Mouse (Mus musculus): ENCODE measurements around the gene Fam71a. TPM values are rescaled to one million over a fixed set of nuclear protein-coding genes. Genes with fewer than 3 reads are reported as not detected.

The Fam71a gene
- polyA plus RNA-seq (2014; fragmentation: Nextera tagmentation; extraction: Ambion mirVana), result not detected in 2 replicates

- no peak within 1 kb of the TSS for H3K4me3 ChIP-seq (replicated peaks; ENCODE audit: low read length)
- DNase-seq (ENCODE audit: low spot score), result no peak
- no peak within 1 kb of the TSS for H3K9ac ChIP-seq
- H3K4me2 ChIP-seq (replicated peaks), result no peak within 1 kb of the TSS
- WGBS, result 85% methylated on average over 3 of the region's 3 CpGs
- H3K9me3 ChIP-seq (ENCODE audit: control insufficient read depth, low read length), result no peaks in the 10 kb centered on the region
- H3K4me1 ChIP-seq (replicated peaks; ENCODE audit: control insufficient read depth, insufficient read depth, low read length), result 0 out of 2 replicates have a peak, but pooled peaks cover 4% of the 10 kb centered on the region
- no peak within 1 kb of the TSS for H3K27ac ChIP-seq
- H3K27me3 ChIP-seq (ENCODE audit: control insufficient read depth, insufficient read depth, low read length), result no peaks in the 10 kb centered on the region
- ATAC-seq (ENCODE audit: low FRiP score), result no peak
- no peaks in the 10 kb centered on the region for H3K36me3 ChIP-seq (replicated peaks; ENCODE audit: control insufficient read depth, insufficient read depth)
Measured at GRCm38 (mm10) chr1:191164717-191165116, at the start of gene Fam71a. Gene Fam71a (minus strand): TSS chr1:191164817.

GRCm38 (mm10) chr1:191211096-191211495, 46.5 kb upstream of the Fam71a start:
- no peak overlapping the region for H3K27ac ChIP-seq
- H3K9ac ChIP-seq, result no peak overlapping the region
- DNase-seq (ENCODE audit: low spot score), result no peak
- H3K4me1 ChIP-seq (replicated peaks; ENCODE audit: control insufficient read depth, insufficient read depth, low read length), result no peaks in the 10 kb centered on the region
- no peak overlapping the region for H3K4me2 ChIP-seq (replicated peaks)
- H3K4me3 ChIP-seq (replicated peaks; ENCODE audit: low read length), result no peak overlapping the region
- H3K27me3 ChIP-seq (ENCODE audit: control insufficient read depth, insufficient read depth, low read length), result no peaks in the 10 kb centered on the region; the same call in 1 of the 2 replicates
- WGBS, result 50% methylated on average over 2 of the region's 2 CpGs
- ATAC-seq (ENCODE audit: low FRiP score), result no peak
- H3K9me3 ChIP-seq (ENCODE audit: control insufficient read depth, low read length), result no peaks in the 10 kb centered on the region
- no peaks in the 10 kb centered on the region for H3K36me3 ChIP-seq (replicated peaks; ENCODE audit: control insufficient read depth, insufficient read depth)

- H3K4me3 ChIP-seq (replicated peaks; ENCODE audit: low read length), result no peak overlapping the region
- WGBS, result 83% methylated on average over 5 of the region's 5 CpGs
Measured at GRCm38 (mm10) chr1:191205791-191206190, 41.2 kb upstream of the Fam71a start.

GRCm38 (mm10) chr1:191204876-191205275, 40.3 kb upstream of the Fam71a start:
- Histone ChIP-seq H3K4me1 (replicated peaks; ENCODE audit: control insufficient read depth, insufficient read depth, low read length) (no peaks in the 10 kb centered on the region), H3K9me3 (ENCODE audit: control insufficient read depth, low read length) (no peaks in the 10 kb centered on the region), H3K27ac (no peak overlapping the region), H3K27me3 (ENCODE audit: control insufficient read depth, insufficient read depth, low read length) (no peaks in the 10 kb centered on the region; the same call in 1 of the 2 replicates), H3K9ac (no peak overlapping the region), H3K36me3 (replicated peaks; ENCODE audit: control insufficient read depth, insufficient read depth) (no peaks in the 10 kb centered on the region), H3K4me3 (replicated peaks; ENCODE audit: low read length) (no peak overlapping the region), H3K4me2 (replicated peaks) (no peak overlapping the region)
- 83% methylated on average over 5 of the region's 5 CpGs for WGBS
- ATAC-seq (ENCODE audit: low FRiP score) (no peak), DNase-seq (ENCODE audit: low spot score) (no peak)

More at GRCm38 (mm10) chr1:191205791-191206190, 41.2 kb upstream of the Fam71a start:
- Histone ChIP-seq H3K9me3 (ENCODE audit: control insufficient read depth, low read length) (no peaks in the 10 kb centered on the region), H3K4me1 (replicated peaks; ENCODE audit: control insufficient read depth, insufficient read depth, low read length) (no peaks in the 10 kb centered on the region), H3K4me2 (replicated peaks) (no peak overlapping the region), H3K27me3 (ENCODE audit: control insufficient read depth, insufficient read depth, low read length) (no peaks in the 10 kb centered on the region; the same call in 1 of the 2 replicates), H3K9ac (no peak overlapping the region), H3K27ac (no peak overlapping the region), H3K36me3 (replicated peaks; ENCODE audit: control insufficient read depth, insufficient read depth) (no peaks in the 10 kb centered on the region)
- ATAC-seq (ENCODE audit: low FRiP score), result no peak
- DNase-seq (ENCODE audit: low spot score), result no peak

- Histone ChIP-seq H3K9me3 (ENCODE audit: control insufficient read depth, low read length) (no peaks in the 10 kb centered on the region), H3K27ac (no peak overlapping the region), H3K4me2 (replicated peaks) (no peak overlapping the region), H3K36me3 (replicated peaks; ENCODE audit: control insufficient read depth, insufficient read depth) (no peaks in the 10 kb centered on the region), H3K4me3 (replicated peaks; ENCODE audit: low read length) (no peak overlapping the region), H3K9ac (no peak overlapping the region), H3K27me3 (ENCODE audit: control insufficient read depth, insufficient read depth, low read length) (no peaks in the 10 kb centered on the region), H3K4me1 (replicated peaks; ENCODE audit: control insufficient read depth, insufficient read depth, low read length) (no peaks in the 10 kb centered on the region)
- 63% methylated on average over 2 of the region's 2 CpGs for WGBS
- ATAC-seq (ENCODE audit: low FRiP score) (no peak), DNase-seq (ENCODE audit: low spot score) (no peak)
Measured at GRCm38 (mm10) chr1:191203496-191203895, 38.9 kb upstream of the Fam71a start.

GRCm38 (mm10) chr1:191202208-191202952, 37.8 kb upstream of the Fam71a start:
- 87% methylated on average over 11 of the region's 11 CpGs for WGBS
- H3K36me3 ChIP-seq (replicated peaks; ENCODE audit: control insufficient read depth, insufficient read depth), result no peaks in the 10 kb centered on the region
- no peak overlapping the region for H3K9ac ChIP-seq
- no peak overlapping the region for H3K4me2 ChIP-seq (replicated peaks)
- H3K4me3 ChIP-seq (replicated peaks; ENCODE audit: low read length), result no peak overlapping the region
- ATAC-seq (ENCODE audit: low FRiP score) (no peak), DNase-seq (ENCODE audit: low spot score) (no peak)
- no peaks in the 10 kb centered on the region for H3K27me3 ChIP-seq (ENCODE audit: control insufficient read depth, insufficient read depth, low read length)
- H3K9me3 ChIP-seq (ENCODE audit: control insufficient read depth, low read length), result no peaks in the 10 kb centered on the region
- no peaks in the 10 kb centered on the region for H3K4me1 ChIP-seq (replicated peaks; ENCODE audit: control insufficient read depth, insufficient read depth, low read length)
- H3K27ac ChIP-seq, result no peak overlapping the region

GRCm38 (mm10) chr1:191200816-191201602, 36.4 kb upstream of the Fam71a start:
- H3K36me3 ChIP-seq (replicated peaks; ENCODE audit: control insufficient read depth, insufficient read depth), result no peaks in the 10 kb centered on the region
- 86% methylated on average over 9 of the region's 9 CpGs for WGBS
- no peak overlapping the region for H3K4me2 ChIP-seq (replicated peaks)
- no peaks in the 10 kb centered on the region for H3K4me1 ChIP-seq (replicated peaks; ENCODE audit: control insufficient read depth, insufficient read depth, low read length)
- DNase-seq (ENCODE audit: low spot score) (no peak), ATAC-seq (ENCODE audit: low FRiP score) (no peak)
- H3K9ac ChIP-seq, result no peak overlapping the region
- no peaks in the 10 kb centered on the region for H3K27me3 ChIP-seq (ENCODE audit: control insufficient read depth, insufficient read depth, low read length)
- H3K27ac ChIP-seq, result no peak overlapping the region
- H3K9me3 ChIP-seq (ENCODE audit: control insufficient read depth, low read length), result no peaks in the 10 kb centered on the region
- no peak overlapping the region for H3K4me3 ChIP-seq (replicated peaks; ENCODE audit: low read length)

GRCm38 (mm10) chr1:191197916-191198315, 33.3 kb upstream of the Fam71a start:
- no peak overlapping the region for H3K4me2 ChIP-seq (replicated peaks)
- H3K4me3 ChIP-seq (replicated peaks; ENCODE audit: low read length), result no peak overlapping the region
- no peak for DNase-seq (ENCODE audit: low spot score)
- H3K36me3 ChIP-seq (replicated peaks; ENCODE audit: control insufficient read depth, insufficient read depth), result no peaks in the 10 kb centered on the region
- H3K4me1 ChIP-seq (replicated peaks; ENCODE audit: control insufficient read depth, insufficient read depth, low read length), result no peaks in the 10 kb centered on the region
- no peak overlapping the region for H3K27ac ChIP-seq
- no peaks in the 10 kb centered on the region for H3K9me3 ChIP-seq (ENCODE audit: control insufficient read depth, low read length)
- H3K9ac ChIP-seq, result no peak overlapping the region
- WGBS, result 77% methylated on average over 7 of the region's 7 CpGs
- no peak for ATAC-seq (ENCODE audit: low FRiP score)
- H3K27me3 ChIP-seq (ENCODE audit: control insufficient read depth, insufficient read depth, low read length), result 0 out of 2 replicates have a peak, but pooled peaks cover 3% of the 10 kb centered on the region

GRCm38 (mm10) chr1:191196016-191196415, 31.4 kb upstream of the Fam71a start:
- 90% methylated on average over 6 of the region's 6 CpGs for WGBS
- no peaks in the 10 kb centered on the region for H3K36me3 ChIP-seq (replicated peaks; ENCODE audit: control insufficient read depth, insufficient read depth)
- H3K27ac ChIP-seq, result no peak overlapping the region
- H3K4me2 ChIP-seq (replicated peaks), result no peak overlapping the region
- no peak overlapping the region for H3K9ac ChIP-seq
- no peaks in the 10 kb centered on the region for H3K9me3 ChIP-seq (ENCODE audit: control insufficient read depth, low read length)
- no peak for DNase-seq (ENCODE audit: low spot score)
- 0 out of 2 replicates have a peak, but pooled peaks cover 3% of the 10 kb centered on the region for H3K27me3 ChIP-seq (ENCODE audit: control insufficient read depth, insufficient read depth, low read length)
- ATAC-seq (ENCODE audit: low FRiP score), result no peak
- H3K4me3 ChIP-seq (replicated peaks; ENCODE audit: low read length), result no peak overlapping the region
- no peaks in the 10 kb centered on the region for H3K4me1 ChIP-seq (replicated peaks; ENCODE audit: control insufficient read depth, insufficient read depth, low read length)

All from hindbrain, embryonic 14.5 days (tissue).